Mouse (Mus musculus): ENCODE measurements around the gene Mgll.
A peak's percentile ranks its signal among the peaks of the same experiment; 100 is the strongest.

Gene Mgll

GRCm38 (mm10) chr6:88717143-88718032 lies 6.8 kb upstream of the Mgll start:
- DNase-seq (ENCODE audit: low spot score in 2 of 2) = no peak

GRCm38 (mm10) chr6:88718033-88718725 lies 6.0 kb upstream of the Mgll start:
- no peak for DNase-seq (ENCODE audit: low spot score in 2 of 2)

- DNase-seq (ENCODE audit: low spot score in 2 of 2) = no peak
These were observed 3.2 kb upstream of the Mgll start for GRCm38 (mm10) chr6:88721059-88721458.

GRCm38 (mm10) chr6:88722906-88723305 lies 1.3 kb upstream of the Mgll start:
- DNase-seq (ENCODE audit: low spot score in 2 of 2) = no peak

- DNase-seq (ENCODE audit: low spot score in 2 of 2) = no peak
These were observed 353 bp upstream of the Mgll start for GRCm38 (mm10) chr6:88723806-88724312.

- peak in 1 of 2 experiments; percentile 53 for DNase-seq (ENCODE audit: low spot score in 2 of 2)
These were observed 1.4 kb downstream of the Mgll start for GRCm38 (mm10) chr6:88725590-88725989.

GRCm38 (mm10) chr6:88726252-88727211 lies 2.3 kb downstream of the Mgll start:
- DNase-seq (ENCODE audit: low spot score in 2 of 2) = no peak

- no peak for DNase-seq (ENCODE audit: low spot score in 2 of 2)
These were observed 3.3 kb downstream of the Mgll start for GRCm38 (mm10) chr6:88727490-88727889.

- no peak for DNase-seq (ENCODE audit: low spot score in 2 of 2)
These were observed 3.8 kb downstream of the Mgll start for GRCm38 (mm10) chr6:88728054-88728453.

GRCm38 (mm10) chr6:88728515-88728914 lies 4.3 kb downstream of the Mgll start:
- DNase-seq (ENCODE audit: low spot score in 2 of 2) = no peak

- peak; percentile 72 to 79 for DNase-seq (ENCODE audit: low spot score in 2 of 2)
These were observed 7.1 kb downstream of the Mgll start for GRCm38 (mm10) chr6:88731211-88731751.

- no peak for DNase-seq (ENCODE audit: low spot score in 2 of 2)
These were observed 7.8 kb downstream of the Mgll start for GRCm38 (mm10) chr6:88731991-88732390.

- DNase-seq (ENCODE audit: low spot score in 2 of 2) = no peak
These were observed 8.7 kb downstream of the Mgll start for GRCm38 (mm10) chr6:88732643-88733613.

GRCm38 (mm10) chr6:88736337-88736736 lies 12.1 kb downstream of the Mgll start:
- DNase-seq (ENCODE audit: low spot score in 2 of 2) = no peak

GRCm38 (mm10) chr6:88736741-88737508 lies 12.7 kb downstream of the Mgll start:
- no peak for DNase-seq (ENCODE audit: low spot score in 2 of 2)

- no peak for DNase-seq (ENCODE audit: low spot score in 2 of 2)
These were observed 13.3 kb downstream of the Mgll start for GRCm38 (mm10) chr6:88737509-88737888.

- DNase-seq (ENCODE audit: low spot score in 2 of 2) = peak in 1 of 2 experiments; percentile 66
These were observed 16.8 kb downstream of the Mgll start for GRCm38 (mm10) chr6:88741041-88741440.

GRCm38 (mm10) chr6:88741791-88742190 lies 17.6 kb downstream of the Mgll start:
- DNase-seq (ENCODE audit: low spot score in 2 of 2) = no peak

- DNase-seq (ENCODE audit: low spot score in 2 of 2) = no peak
These were observed 18.2 kb downstream of the Mgll start for GRCm38 (mm10) chr6:88742286-88743011.

All from spleen, postnatal 36 days (tissue).